Mouse (Mus musculus): ENCODE measurements around the gene Sema5a. TPM values are rescaled to one million over a fixed set of nuclear protein-coding genes. Genes with fewer than 3 reads are reported as not detected.

The Sema5a gene
- polyA plus RNA-seq, 2 experiments from 2014 or later, result 0.08 TPM; not detected in 1

GRCm38 (mm10) chr15:32254806-32255205 is 10.2 kb downstream of the Sema5a start:
- no peak for ATAC-seq

GRCm38 (mm10) chr15:32257340-32257739 is 12.7 kb downstream of the Sema5a start:
- ATAC-seq, result no peak

DNA sequence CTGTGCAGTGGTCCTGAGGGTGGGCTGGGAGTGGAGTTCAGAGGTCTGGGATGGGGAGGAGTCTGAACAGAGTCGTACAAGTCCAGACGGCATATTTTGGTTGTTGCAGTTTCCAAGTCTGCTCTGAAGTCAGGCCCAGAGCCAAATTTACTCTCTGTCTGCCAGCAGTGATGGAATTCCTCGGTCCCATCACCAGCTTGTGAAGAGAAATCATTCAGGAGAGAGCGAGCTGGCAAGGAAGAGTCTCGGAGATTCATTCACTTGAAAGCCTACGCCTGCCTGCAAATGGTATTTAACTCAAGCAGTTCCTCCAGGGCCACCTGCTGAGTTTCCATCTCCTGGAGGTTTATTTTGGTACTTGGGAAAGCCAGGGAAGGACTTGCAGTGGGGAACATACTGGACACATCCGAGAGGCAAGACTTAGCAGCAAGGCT is 13.3 kb downstream of the Sema5a start:
- ATAC-seq, result no peak

DNA sequence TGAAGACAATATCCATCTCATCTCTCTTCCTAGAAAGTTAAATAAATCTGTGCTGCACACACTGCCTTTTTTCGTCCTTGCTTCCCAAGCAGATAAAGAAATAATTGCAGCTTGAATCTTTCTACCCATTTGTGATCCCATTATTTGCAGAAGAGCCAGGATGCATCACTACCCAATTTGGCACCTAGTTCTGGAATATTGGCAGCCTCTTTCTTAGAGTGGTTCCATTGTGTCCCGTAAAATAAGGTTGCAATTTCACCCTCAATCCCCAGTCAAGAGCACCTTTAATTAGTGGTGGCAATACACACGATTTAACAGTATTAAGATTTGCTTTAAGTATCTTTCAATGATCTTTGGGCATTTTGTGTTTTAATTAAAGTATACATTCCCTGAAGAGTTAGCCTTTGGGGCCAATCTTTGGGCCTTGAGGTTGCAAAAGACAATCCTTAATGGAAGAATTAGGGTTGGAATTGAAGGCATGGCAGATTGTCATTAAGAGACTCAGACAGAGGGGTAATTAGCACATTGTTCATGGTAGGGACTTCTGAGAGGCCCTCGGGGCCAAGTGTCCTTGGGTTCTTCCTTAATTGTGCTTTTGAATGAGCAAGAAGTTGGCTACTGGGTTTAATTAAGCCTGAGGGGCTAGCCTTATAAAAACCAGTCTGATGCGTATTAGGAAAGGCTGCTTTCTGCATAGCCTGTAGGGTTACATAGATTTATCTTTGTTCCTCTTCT is 14.9 kb downstream of the Sema5a start:
- ATAC-seq, result no peak

GRCm38 (mm10) chr15:32260942-32261341 is 16.3 kb downstream of the Sema5a start:
- no peak for ATAC-seq

DNA sequence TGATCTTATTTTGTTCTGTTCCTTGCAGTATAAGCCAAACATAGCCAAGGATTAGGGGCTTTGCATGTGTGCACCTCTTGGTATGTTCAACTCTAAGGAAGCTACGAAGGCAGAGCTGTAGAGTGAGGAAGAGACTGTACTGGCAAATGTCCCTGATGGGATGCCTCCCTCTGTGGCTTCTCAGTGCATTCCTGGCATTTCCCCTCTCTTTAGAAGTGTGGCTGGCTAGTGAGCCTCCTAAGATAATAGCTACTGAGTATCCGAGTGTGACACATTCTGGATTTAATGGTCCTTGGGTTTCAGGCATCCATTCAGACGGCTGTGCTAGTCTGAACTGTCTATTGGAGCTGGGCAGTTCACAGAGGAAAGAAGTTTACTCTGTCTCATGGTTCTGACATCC is 19.0 kb downstream of the Sema5a start:
- no peak for ATAC-seq

DNA sequence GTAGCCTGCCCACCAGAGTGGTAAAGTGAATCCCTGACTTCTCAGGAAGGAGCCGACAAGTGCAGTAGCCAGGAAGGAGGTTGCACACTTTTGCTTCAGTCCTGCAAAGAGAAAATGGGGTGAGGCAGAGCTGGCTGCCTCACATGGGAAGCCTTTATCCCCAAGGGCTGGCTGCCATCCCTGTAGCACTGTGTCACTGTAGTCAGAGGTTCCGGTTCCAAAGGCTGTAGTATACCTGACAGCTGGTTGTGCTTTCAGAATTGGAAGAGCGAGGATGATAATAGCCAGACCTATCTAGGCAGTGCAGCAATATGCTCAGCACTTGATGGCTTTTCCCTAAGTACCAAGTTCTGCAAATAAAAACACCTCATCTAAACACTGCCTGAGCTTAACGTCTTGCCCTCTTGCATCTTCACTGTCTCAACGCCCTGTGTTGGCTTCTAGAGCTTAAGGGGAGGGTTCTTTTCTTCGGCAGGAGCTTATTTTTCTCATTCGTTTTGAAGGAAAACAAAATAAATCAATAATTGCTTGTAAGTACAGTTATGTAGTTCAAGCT is 20.3 kb downstream of the Sema5a start:
- no peak for ATAC-seq

- ATAC-seq, result no peak
Measured at GRCm38 (mm10) chr15:32265378-32265934, 20.8 kb downstream of the Sema5a start.

GRCm38 (mm10) chr15:32266122-32266820 is 21.7 kb downstream of the Sema5a start:
- ATAC-seq, result no peak

DNA sequence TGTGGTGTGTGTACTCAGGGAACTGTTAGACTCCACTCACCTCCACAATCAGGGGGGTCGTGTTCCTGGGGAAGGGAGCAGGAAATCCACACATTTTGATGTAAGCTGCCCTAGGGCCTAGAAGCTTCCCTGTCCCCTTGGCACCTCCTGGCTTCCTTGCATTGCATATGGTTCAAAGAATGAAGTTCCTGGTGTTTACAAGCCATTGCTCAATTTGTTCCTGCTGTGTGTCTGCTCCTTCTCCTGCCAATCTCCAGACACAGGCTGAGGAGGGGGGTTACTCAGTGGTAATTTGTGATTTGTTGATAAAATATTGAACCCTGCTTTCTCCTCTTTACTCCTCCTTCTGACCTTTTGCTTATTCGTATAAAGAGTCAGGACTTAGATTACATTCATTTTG is 25.5 kb downstream of the Sema5a start:
- ATAC-seq, result no peak

DNA sequence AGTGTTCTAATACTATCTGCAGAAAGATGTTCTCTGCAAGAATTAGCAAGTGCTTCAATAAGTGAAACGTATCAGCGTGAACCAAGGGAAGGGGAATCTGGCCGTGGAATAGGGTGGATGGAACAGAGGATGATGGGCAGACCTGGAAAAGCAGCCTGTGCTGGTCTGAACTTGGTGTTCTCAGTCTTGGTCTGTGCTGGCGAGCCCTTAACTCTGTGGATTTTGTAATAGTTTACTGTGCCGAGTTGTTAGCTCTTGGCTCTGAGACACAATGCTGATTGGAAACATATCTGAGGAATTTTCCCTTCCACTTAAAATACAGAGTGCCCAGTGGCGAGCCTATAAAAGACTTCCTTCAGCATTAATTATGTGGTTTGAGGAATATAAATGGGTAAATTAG is 29.3 kb downstream of the Sema5a start:
- ATAC-seq, result no peak

DNA sequence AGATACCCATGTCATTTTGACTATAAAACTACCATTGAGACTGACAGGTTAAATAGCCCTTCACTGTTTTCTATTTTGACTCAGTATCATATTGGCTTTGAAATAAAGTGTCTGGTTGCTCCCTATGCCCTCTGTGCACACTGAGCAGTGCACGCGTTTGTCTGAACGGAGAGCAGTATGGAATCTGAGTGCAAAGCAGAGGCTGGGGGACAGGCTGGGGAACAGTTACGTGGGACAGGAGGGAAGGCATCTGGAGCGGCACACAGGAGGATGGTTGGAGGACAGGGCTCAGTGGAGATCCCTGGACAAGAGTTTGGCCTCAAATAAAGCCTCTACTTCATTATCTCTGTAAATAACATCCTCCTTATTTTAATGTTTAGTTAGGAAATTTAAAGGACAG is 30.4 kb downstream of the Sema5a start:
- ATAC-seq, result no peak

- ATAC-seq, result no peak
Measured at GRCm38 (mm10) chr15:32278600-32278999, 34.0 kb downstream of the Sema5a start.

DNA sequence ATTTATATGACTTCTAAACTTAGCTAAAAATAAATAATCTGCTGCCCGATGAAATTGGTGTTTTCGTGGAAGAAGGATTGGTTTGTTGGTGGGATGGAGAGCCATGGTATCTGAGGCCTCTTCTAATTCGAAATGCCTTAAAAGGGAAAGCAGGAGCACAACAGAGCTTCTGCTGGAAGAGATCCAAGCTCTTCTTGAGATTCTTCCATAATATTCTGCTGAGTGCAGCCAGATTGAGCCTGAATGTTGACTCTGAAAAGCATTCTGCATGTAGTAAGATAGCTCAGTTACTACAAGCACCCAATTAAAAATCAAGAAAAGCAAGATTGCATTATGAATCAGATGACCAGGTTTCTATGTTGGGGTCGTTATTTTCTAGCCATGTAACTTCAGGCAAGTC is 36.8 kb downstream of the Sema5a start:
- ATAC-seq, result no peak

DNA sequence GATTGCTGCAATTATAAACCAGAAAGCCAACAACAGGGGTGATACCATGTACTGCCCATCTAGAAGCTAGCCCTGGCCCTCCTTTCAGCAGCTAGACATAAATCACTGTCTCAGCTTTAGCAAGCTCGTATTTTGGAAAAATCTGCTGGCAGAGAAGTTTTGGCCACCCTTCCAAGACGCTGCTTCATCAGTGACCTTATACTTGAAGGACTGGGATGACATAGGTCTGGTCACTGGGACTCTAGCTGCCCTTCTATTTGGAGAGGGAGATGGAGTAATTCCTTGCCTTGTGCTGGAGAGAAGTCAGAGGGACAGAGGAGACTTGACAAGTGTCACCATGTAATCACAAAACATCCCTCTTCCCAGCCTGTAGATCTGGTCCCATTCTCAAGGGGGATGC is 40.1 kb downstream of the Sema5a start:
- no peak for ATAC-seq

- ATAC-seq, result no peak
Measured at GRCm38 (mm10) chr15:32286296-32286695, 41.7 kb downstream of the Sema5a start.

GRCm38 (mm10) chr15:32288480-32288879 is 43.9 kb downstream of the Sema5a start:
- ATAC-seq, result no peak

DNA sequence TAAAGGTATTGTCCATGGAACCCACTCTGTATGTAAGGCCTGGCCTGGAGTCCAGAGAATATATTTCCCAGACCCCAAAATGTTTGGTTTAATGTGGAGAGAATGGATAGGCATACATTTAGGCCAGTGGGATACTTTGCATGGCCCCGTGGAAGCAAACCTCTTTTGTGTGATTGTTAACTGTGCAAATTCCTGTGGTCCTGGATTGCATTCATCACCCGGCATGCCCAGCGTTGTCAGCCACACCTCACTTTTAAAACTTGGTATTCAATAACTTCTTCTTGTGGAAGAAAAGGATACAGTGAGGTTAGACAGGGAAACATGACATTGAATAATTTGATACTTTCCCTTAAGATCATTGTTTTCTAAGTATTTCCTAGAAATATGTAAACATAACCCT is 46.4 kb downstream of the Sema5a start:
- ATAC-seq, result no peak

- ATAC-seq, result no peak
Measured at GRCm38 (mm10) chr15:32296523-32296922, 51.9 kb downstream of the Sema5a start.

GRCm38 (mm10) chr15:32297266-32297665 is 52.7 kb downstream of the Sema5a start:
- no peak for ATAC-seq

GRCm38 (mm10) chr15:32298525-32298924 is 53.9 kb downstream of the Sema5a start:
- no peak for ATAC-seq

- ATAC-seq, result no peak
Measured at GRCm38 (mm10) chr15:32300991-32301390, 56.4 kb downstream of the Sema5a start.

GRCm38 (mm10) chr15:32306557-32307243 is 62.1 kb downstream of the Sema5a start:
- no peak for ATAC-seq
